Mouse (Mus musculus) telencephalon, adult 2 months (tissue): ENCODE results near the gene Ddx19a.
"Not testable (repeated sequence)": the region's sequence is repeated elsewhere in the genome, so short reads cannot be mapped to it uniquely, and the experiment has no call there.

Experiments used
- DNase-seq: peaks from one replicate; pipeline ENCODE4 v3.0.0-alpha.2; 2011; ENCODE audit warnings: low read depth, low spot score

The Ddx19a gene

DNA sequence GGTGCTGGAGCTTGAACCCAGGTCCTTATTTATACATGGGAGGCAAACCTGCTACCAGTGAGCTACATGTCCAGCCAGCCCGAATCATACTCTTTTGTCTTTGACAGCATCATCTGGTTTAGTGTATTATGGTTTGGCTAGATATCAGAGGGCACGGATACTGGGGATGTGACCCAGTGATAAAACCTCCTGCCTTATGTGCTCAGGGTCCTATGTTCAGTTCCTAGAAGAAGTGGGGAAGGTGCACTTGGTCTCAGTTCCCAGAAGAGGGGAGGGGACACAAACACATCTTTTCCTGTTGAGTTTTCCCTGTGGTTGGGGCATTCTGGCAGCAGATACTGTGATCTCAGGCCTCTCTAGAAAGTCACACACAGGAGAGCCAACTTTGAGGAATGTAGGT is 64.3 kb downstream of the Ddx19a start:
- DNase-seq: no peak

DNA sequence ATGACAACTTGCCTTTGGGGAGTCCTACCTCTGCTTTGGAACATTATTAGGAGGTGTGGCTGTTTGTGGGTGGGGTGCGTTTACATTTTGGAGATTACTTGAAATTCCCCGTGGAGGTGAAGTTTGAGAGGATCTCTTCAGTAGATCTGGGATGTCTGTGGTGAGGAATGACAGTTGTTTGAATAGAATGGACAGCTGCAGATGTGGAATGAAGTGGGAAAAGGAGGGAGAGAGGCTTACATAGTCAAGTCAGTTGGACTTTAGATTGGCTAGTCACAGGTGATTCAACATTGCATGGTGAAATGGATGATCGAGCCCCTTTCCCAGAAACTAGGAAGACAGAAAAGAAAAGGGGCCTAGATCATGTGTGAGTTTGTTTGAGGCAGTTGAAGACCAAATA is 65.2 kb downstream of the Ddx19a start:
- DNase-seq: no peak

- DNase-seq: no peak
Measured at GRCm38 (mm10) chr8:110931176-110931939, 66.2 kb downstream of the Ddx19a start.

GRCm38 (mm10) chr8:110929672-110930071 is 67.9 kb downstream of the Ddx19a start:
- DNase-seq: not testable (repeated sequence)

DNA sequence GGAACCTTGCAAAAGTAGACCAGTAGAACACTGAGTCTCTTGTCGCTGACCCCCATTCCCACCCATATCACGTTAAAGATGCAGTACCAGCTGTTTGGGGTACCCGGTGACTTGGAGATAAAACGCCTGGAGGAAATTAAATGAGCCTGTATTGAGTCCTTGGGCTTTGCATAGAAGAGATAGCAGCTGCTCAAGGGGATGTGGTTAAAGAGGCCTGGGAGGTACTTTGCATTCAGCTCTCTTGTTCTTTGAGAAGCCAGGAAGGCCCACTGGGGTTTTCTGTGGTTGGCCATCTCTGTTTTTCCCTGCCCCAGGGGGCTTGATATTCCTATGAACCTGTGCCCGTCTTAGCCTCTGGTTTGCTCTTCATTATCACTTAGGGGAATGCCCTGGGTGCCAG is 68.5 kb downstream of the Ddx19a start:
- DNase-seq: no peak

GRCm38 (mm10) chr8:110928435-110928834 is 69.2 kb downstream of the Ddx19a start:
- no peak for DNase-seq

DNA sequence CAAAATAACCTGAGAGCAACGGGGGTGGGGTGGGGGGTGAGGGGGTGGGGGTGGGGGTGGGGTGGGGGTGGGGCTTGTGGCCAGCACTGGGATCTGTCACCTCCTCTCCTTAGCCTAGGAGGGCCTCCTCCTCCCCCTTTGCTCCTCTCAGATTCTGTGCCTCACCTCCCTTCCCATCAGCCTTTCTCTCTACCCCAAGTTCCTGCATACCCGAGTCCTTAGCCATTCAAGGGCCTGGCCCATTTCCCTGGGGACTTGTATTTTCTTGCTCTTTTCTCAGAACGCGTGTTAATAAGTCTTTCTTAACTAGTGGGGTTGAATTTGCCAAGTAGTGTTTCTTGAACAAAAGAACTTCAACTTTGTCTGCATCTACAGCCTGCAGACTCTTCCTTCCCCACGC is 70.9 kb downstream of the Ddx19a start:
- DNase-seq: no peak

GRCm38 (mm10) chr8:110925691-110926140 is 71.9 kb downstream of the Ddx19a start:
- no peak for DNase-seq
